Mouse (Mus musculus) erythroblast, embryonic 14.5 days (primary cell): Measurements from ENCODE around the gene Abca4.

Experiments
- GATA1 ChIP-seq: IDR thresholded peaks from 2 replicates; pipeline ENCODE4 v1.6.1; 2012; ENCODE audit warnings: low read length, inconsistent platforms, mixed read lengths
- TAL1 ChIP-seq: IDR thresholded peaks from 3 replicates; pipeline ENCODE4 v1.6.1; 2012; ENCODE audit warnings: low read length, inconsistent platforms, mixed read lengths

GRCm38 (mm10) chr3:122198532-122198931 is 154.3 kb downstream of the Abca4 start:
- no peak for TF ChIP-seq GATA1
- TF ChIP-seq TAL1 = no peak
